Mouse (Mus musculus) gastrocnemius, adult 18-20 months (tissue): Measurements from ENCODE around the gene Gm49355. TPM values are rescaled to one million over a fixed set of nuclear protein-coding genes. Genes with fewer than 3 reads are reported as not detected.
"Not testable (repeated sequence)": the region's sequence is repeated elsewhere in the genome, so short reads cannot be mapped to it uniquely, and the experiment has no call there.

Source experiments
- DNase-seq: peaks from one replicate; pipeline ENCODE4 v3.0.0; 2021; ENCODE audit warnings: low spot score
- long read RNA-seq, 2 experiments: library from polyadenylated mRNA; stranded (forward); transcript quantifications; one replicate each; pipeline ENCODE4 v2.0.0; 2021
- total RNA-seq, 2 experiments: library from RNA; stranded (reverse); gene quantifications; 2 replicates each; pipeline ENCODE4 v1.2.3; 2021

Gm49355 gene
- total RNA-seq, result under 1 TPM; 0.07 to 0.14 TPM
- long read RNA-seq, experiment 1, result 0 reads
- long read RNA-seq, experiment 2, result 0 reads

GRCm38 (mm10) chr14:12283641-12284040 is at the start of gene Gm49355:
Gene Gm49355 (plus strand): TSS chr14:12283976.
- DNase-seq, result no peak

GRCm38 (mm10) chr14:12243726-12244125 is 40.0 kb upstream of the Gm49355 start:
- no peak for DNase-seq

GRCm38 (mm10) chr14:12276031-12276430 is 7.7 kb upstream of the Gm49355 start:
- DNase-seq, result no peak

- peak; percentile 84 for DNase-seq
Measured at GRCm38 (mm10) chr14:12284141-12284912, 551 bp downstream of the Gm49355 start, which contains the start of gene 3830406C13Rik. Gene 3830406C13Rik (plus strand): TSS chr14:12284173.

GRCm38 (mm10) chr14:12289747-12290146 is 6.0 kb downstream of the Gm49355 start:
- DNase-seq, result not testable (repeated sequence)

- no peak for DNase-seq
Measured at GRCm38 (mm10) chr14:12296391-12296790, 12.6 kb downstream of the Gm49355 start.

GRCm38 (mm10) chr14:12299171-12299570 is 15.4 kb downstream of the Gm49355 start:
- no peak for DNase-seq

- no peak for DNase-seq
Measured at GRCm38 (mm10) chr14:12299654-12300053, 15.9 kb downstream of the Gm49355 start.

GRCm38 (mm10) chr14:12300275-12300674 is 16.5 kb downstream of the Gm49355 start:
- no peak for DNase-seq

- DNase-seq, result no peak
Measured at GRCm38 (mm10) chr14:12300677-12301076, 16.9 kb downstream of the Gm49355 start.

- no peak for DNase-seq
Measured at GRCm38 (mm10) chr14:12303106-12303505, 19.3 kb downstream of the Gm49355 start.

- no peak for DNase-seq
Measured at GRCm38 (mm10) chr14:12333622-12334021, 49.8 kb downstream of the Gm49355 start.

- DNase-seq, result no peak
Measured at GRCm38 (mm10) chr14:12334925-12335324, 51.1 kb downstream of the Gm49355 start.

- no peak for DNase-seq
Measured at GRCm38 (mm10) chr14:12337421-12337997, 53.7 kb downstream of the Gm49355 start.

- DNase-seq, result no peak
Measured at GRCm38 (mm10) chr14:12337998-12338809, 54.4 kb downstream of the Gm49355 start.

GRCm38 (mm10) chr14:12338811-12339565 is 55.2 kb downstream of the Gm49355 start:
- no peak for DNase-seq

- no peak for DNase-seq
Measured at GRCm38 (mm10) chr14:12340238-12341074, 56.7 kb downstream of the Gm49355 start.

GRCm38 (mm10) chr14:12341075-12341788 is 57.5 kb downstream of the Gm49355 start:
- no peak for DNase-seq

GRCm38 (mm10) chr14:12341789-12342457 is 58.1 kb downstream of the Gm49355 start:
- no peak for DNase-seq
